Mouse (Mus musculus): ENCODE measurements around the gene Igsf9. TPM values are rescaled to one million over a fixed set of nuclear protein-coding genes. Genes with fewer than 3 reads are reported as not detected.

Gene Igsf9
- polyA plus RNA-seq, 1 experiment from 2014 or later: 12.0 TPM

DNA sequence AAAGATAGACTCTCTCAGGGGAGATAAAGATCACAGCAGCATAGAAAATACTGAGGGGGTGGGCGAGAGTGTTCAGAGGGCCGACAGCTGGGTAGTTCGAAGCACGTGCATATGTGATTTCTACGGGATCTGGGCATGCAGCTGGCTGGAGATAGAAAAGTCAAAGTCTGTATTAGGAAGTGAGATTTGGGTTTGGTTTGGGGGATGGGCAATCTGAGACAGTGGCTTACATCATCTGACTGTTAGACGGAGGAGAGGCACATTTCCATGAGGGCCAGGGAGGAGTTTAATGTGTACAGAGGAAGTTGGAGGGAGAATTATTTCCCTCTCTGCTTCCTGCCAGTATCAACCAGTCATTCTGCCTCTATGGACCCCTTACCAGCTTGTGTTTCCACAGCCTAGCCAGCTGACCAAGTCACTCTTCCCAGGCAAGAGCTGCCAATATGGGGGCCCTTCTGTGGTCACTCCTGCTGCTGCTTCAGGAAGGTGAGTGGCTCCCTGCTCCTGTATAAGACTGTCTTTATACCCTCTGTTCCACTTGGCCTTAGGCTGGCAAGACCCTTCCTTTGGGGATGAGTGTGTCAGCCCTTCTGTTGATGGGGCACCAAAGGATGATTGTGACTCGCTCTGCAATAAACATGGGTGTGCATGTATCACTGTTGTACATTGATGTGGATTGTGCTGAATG is 6.4 kb upstream of the Igsf9 start, which contains the start of gene Slamf9:
TSS of gene Slamf9 (plus strand) at position 305 of the 688 bp plus-strand sequence.
- Histone ChIP-seq H3K9ac (ENCODE audit: low read depth, low read length) (no peak within 1 kb of the TSS), H3K4me1 (ENCODE audit: control insufficient read depth, insufficient read depth, low read length) (no peaks in the 10 kb centered on the region), H3K4me2 (no peak within 1 kb of the TSS), H3K9me3 (replicated peaks; ENCODE audit: control insufficient read depth, low read length) (no peaks in the 10 kb centered on the region), H3K4me3 (ENCODE audit: low read depth, low read length) (no peak within 1 kb of the TSS), H3K27me3 (ENCODE audit: control insufficient read depth, insufficient read depth, low read length) (0 out of 2 replicates have a peak, but pooled peaks cover 2% of the 10 kb centered on the region), H3K36me3 (ENCODE audit: control insufficient read depth, insufficient read depth, low read length) (no peaks in the 10 kb centered on the region), H3K27ac (ENCODE audit: low read depth, low read length) (no peak within 1 kb of the TSS)
- 47% methylated on average over 7 of the region's 7 CpGs for whole genome bisulfite sequencing (ENCODE audit: insufficient replicate concordance)
- ATAC-seq (replicated peaks; ENCODE audit: insufficient number of reproducible peaks, low FRiP score, low TSS enrichment): 0 out of 2 replicates have a peak, but pooled peaks have one; percentile 26

DNA sequence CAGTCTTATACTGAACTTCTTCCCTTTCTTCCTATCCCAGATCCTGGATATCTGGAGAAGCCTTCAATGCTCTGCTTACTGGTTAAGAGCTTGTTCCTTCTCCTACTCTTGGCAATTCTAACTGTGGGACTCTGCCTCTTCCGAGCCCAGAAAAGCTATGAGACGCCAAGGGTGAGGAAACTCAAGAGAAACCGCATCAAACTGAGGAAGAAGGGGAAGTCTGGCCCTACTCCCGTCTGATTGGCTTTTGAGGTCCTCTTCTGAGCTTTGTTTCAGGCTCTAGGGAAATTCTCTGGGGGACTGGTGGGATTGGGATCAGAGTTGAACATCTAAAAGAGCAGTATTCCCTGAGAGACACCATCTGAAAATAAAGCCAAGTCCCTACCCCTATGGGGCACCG is 3.6 kb upstream of the Igsf9 start:
- ATAC-seq (replicated peaks; ENCODE audit: insufficient number of reproducible peaks, low FRiP score, low TSS enrichment): no peak
- WGBS (ENCODE audit: insufficient replicate concordance): 69% methylated on average over 5 of the region's 5 CpGs
- Histone ChIP-seq H3K27ac (ENCODE audit: low read depth, low read length) (no peak overlapping the region), H3K9me3 (replicated peaks; ENCODE audit: control insufficient read depth, low read length) (no peaks in the 10 kb centered on the region), H3K4me2 (no peak overlapping the region), H3K4me1 (ENCODE audit: control insufficient read depth, insufficient read depth, low read length) (peaks cover 5% of the 10 kb centered on the region; the same call in 1 of the 2 replicates), H3K9ac (ENCODE audit: low read depth, low read length) (no peak overlapping the region), H3K36me3 (ENCODE audit: control insufficient read depth, insufficient read depth, low read length) (no peaks in the 10 kb centered on the region), H3K4me3 (ENCODE audit: low read depth, low read length) (no peak overlapping the region), H3K27me3 (ENCODE audit: control insufficient read depth, insufficient read depth, low read length) (0 out of 2 replicates have a peak, but pooled peaks cover 2% of the 10 kb centered on the region)

DNA sequence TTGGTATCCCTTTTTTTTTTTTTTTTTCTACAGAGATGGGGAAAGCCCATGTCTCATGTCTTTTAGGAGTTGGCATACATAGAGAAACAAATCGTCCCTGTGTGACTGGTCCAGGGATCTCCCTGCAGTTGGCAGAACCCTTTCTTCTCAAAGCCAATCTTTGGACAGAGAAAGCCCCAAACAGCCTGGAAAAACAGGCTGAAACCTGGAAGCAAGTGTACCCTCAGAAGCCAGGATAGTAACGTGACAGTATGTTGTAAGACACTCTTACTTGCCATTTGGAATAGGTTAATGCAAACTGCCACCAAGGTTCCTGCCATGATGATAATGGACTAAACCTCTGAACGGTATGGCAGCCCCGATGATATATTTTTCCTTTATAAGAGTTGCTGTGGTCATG is 1.2 kb upstream of the Igsf9 start:
- WGBS (ENCODE audit: insufficient replicate concordance): 85% methylated on average over 4 of the region's 4 CpGs
- Histone ChIP-seq H3K4me2 (no peak overlapping the region), H3K36me3 (ENCODE audit: control insufficient read depth, insufficient read depth, low read length) (no peaks in the 10 kb centered on the region), H3K9ac (ENCODE audit: low read depth, low read length) (no peak overlapping the region), H3K9me3 (replicated peaks; ENCODE audit: control insufficient read depth, low read length) (no peaks in the 10 kb centered on the region), H3K4me1 (ENCODE audit: control insufficient read depth, insufficient read depth, low read length) (peaks cover 7% of the 10 kb centered on the region; the same call in 1 of the 2 replicates), H3K27me3 (ENCODE audit: control insufficient read depth, insufficient read depth, low read length) (0 out of 2 replicates have a peak, but pooled peaks cover 2% of the 10 kb centered on the region), H3K4me3 (ENCODE audit: low read depth, low read length) (no peak overlapping the region), H3K27ac (ENCODE audit: low read depth, low read length) (no peak overlapping the region)
- no peak for ATAC-seq (replicated peaks; ENCODE audit: insufficient number of reproducible peaks, low FRiP score, low TSS enrichment)

DNA sequence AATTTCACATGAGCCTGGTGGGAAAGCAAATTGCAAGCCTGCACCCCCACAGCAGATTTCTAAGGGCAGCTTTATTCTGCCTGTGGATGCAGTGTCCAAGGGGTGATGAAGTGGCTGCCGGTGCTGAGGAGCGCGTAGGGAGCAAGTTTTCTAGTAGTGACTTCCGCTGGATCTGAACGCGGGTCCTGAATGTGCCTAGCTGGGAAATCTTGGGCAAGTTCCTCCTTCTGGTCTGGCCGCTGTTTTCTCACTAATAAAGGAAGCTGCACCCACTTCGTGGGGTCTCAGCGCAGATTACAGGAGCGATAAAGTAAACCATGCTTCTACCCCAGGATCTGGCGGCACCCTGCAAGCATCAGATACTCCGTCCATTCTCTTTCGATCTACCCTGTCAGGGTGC is 477 bp upstream of the Igsf9 start:
- peak overlapping the region; percentile 60 for H3K9ac ChIP-seq (ENCODE audit: low read depth, low read length)
- H3K4me3 ChIP-seq (ENCODE audit: low read depth, low read length): peak overlapping the region; percentile 61
- WGBS (ENCODE audit: insufficient replicate concordance): 14% methylated on average over 13 of the region's 13 CpGs
- H3K4me2 ChIP-seq: peak overlapping the region; percentile 73
- H3K9me3 ChIP-seq (replicated peaks; ENCODE audit: control insufficient read depth, low read length): no peaks in the 10 kb centered on the region
- no peaks in the 10 kb centered on the region for H3K36me3 ChIP-seq (ENCODE audit: control insufficient read depth, insufficient read depth, low read length)
- ATAC-seq (replicated peaks; ENCODE audit: insufficient number of reproducible peaks, low FRiP score, low TSS enrichment): no peak
- H3K27me3 ChIP-seq (ENCODE audit: control insufficient read depth, insufficient read depth, low read length): 0 out of 2 replicates have a peak, but pooled peaks cover 2% of the 10 kb centered on the region
- H3K4me1 ChIP-seq (ENCODE audit: control insufficient read depth, insufficient read depth, low read length): peaks cover 7% of the 10 kb centered on the region; the same call in 1 of the 2 replicates
- no peak overlapping the region for H3K27ac ChIP-seq (ENCODE audit: low read depth, low read length)

DNA sequence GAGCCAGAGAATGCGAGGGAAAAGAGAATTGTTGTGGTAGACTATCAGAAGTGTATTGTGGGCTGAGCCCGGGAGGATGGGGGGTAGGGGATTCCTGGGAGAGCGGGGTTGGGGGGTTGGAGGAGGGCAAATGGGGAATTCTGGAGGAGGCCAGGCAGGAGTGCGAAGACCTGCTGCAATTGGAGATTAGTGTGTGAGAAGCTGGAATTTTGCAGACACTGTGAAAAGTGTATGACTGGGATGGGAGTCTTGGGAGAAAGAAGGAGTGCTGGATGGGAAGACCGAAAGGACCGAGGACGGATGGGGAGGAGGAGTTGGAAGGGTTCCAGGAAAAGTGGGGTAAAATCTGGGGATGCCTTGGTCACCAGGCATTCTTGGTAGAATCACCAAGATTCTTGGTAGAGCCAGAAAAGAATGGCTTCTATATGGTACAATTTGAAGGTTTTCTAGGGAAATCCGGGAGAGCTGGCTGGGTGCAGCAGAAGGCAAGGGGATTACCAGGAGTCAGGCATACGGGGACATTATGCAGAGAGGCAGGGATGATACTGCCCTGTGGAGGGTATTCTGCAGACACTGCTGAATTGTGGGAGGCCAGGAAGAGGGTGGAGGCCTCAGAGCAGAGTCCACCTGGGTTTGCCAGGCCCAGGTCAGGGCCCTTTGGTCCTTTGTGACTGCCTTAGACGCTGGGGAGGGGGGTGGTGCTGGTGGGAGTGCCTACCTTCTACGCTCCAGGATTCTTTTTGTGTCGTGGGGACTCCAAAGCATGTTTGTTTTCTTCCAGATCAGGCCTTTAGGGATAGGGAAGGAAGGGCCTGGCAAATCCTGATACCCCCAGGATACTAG is 1.2 kb downstream of the Igsf9 start:
- Histone ChIP-seq H3K27ac (ENCODE audit: low read depth, low read length) (no peak overlapping the region), H3K9ac (ENCODE audit: low read depth, low read length) (peak overlapping the region; percentile 49; the same call in 1 of the 2 replicates), H3K4me1 (ENCODE audit: control insufficient read depth, insufficient read depth, low read length) (peaks cover 10% of the 10 kb centered on the region; the same call in 1 of the 2 replicates), H3K9me3 (replicated peaks; ENCODE audit: control insufficient read depth, low read length) (no peaks in the 10 kb centered on the region), H3K36me3 (ENCODE audit: control insufficient read depth, insufficient read depth, low read length) (no peaks in the 10 kb centered on the region), H3K27me3 (ENCODE audit: control insufficient read depth, insufficient read depth, low read length) (0 out of 2 replicates have a peak, but pooled peaks cover 2% of the 10 kb centered on the region), H3K4me2 (peak overlapping the region; percentile 73), H3K4me3 (ENCODE audit: low read depth, low read length) (peak overlapping the region; percentile 61)
- ATAC-seq (replicated peaks; ENCODE audit: insufficient number of reproducible peaks, low FRiP score, low TSS enrichment): no peak
- 4% methylated on average over 12 of the region's 12 CpGs for WGBS (ENCODE audit: insufficient replicate concordance)

DNA sequence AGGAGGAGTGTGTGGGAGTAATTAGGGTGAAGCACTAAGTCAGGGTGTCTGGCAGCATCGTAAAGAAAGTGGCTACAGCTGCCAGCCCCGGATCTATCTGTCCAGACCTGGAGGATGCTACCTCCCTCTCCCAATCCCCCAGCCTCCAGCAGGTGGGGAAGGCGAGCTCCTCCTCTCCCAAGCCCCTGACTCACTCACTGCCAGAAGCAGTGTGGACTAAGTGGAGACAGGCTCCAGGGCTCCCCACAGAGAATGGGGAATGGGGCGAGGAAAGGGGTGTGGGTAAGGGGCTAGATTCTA is 1.7 kb downstream of the Igsf9 start:
- Histone ChIP-seq H3K4me3 (ENCODE audit: low read depth, low read length) (peak overlapping the region; percentile 61; the same call in 1 of the 2 replicates), H3K9me3 (replicated peaks; ENCODE audit: control insufficient read depth, low read length) (no peaks in the 10 kb centered on the region), H3K36me3 (ENCODE audit: control insufficient read depth, insufficient read depth, low read length) (no peaks in the 10 kb centered on the region), H3K27ac (ENCODE audit: low read depth, low read length) (no peak overlapping the region), H3K9ac (ENCODE audit: low read depth, low read length) (no peak overlapping the region), H3K4me1 (ENCODE audit: control insufficient read depth, insufficient read depth, low read length) (peaks cover 10% of the 10 kb centered on the region; the same call in 1 of the 2 replicates), H3K4me2 (peak overlapping the region; percentile 73), H3K27me3 (ENCODE audit: control insufficient read depth, insufficient read depth, low read length) (0 out of 2 replicates have a peak, but pooled peaks cover 2% of the 10 kb centered on the region)
- WGBS (ENCODE audit: insufficient replicate concordance): 34% methylated on average over 4 of the region's 4 CpGs
- no peak for ATAC-seq (replicated peaks; ENCODE audit: insufficient number of reproducible peaks, low FRiP score, low TSS enrichment)

DNA sequence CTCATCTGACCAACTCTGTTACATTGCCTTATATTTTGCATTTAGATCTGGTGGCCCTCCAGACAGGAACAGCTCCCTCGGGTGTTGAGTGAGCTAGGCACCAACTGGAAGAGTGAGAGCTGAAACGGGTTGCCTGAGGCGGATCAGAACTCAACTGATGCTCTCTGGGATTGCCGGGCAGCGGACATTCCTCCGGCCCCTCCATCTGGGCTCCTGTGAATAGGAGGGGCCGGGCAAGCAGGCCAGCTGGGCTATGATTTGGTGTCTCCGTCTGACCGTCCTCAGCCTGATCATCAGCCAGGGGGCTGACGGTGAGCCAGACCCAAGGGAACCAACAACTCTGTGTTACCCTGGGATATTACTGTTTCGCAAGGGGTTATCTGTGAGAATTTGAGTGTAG is 2.6 kb downstream of the Igsf9 start:
- no peak overlapping the region for H3K4me3 ChIP-seq (ENCODE audit: low read depth, low read length)
- ATAC-seq (replicated peaks; ENCODE audit: insufficient number of reproducible peaks, low FRiP score, low TSS enrichment): no peak
- no peaks in the 10 kb centered on the region for H3K27me3 ChIP-seq (ENCODE audit: control insufficient read depth, insufficient read depth, low read length)
- H3K4me1 ChIP-seq (ENCODE audit: control insufficient read depth, insufficient read depth, low read length): peaks cover 15% of the 10 kb centered on the region
- no peak overlapping the region for H3K9ac ChIP-seq (ENCODE audit: low read depth, low read length)
- peak overlapping the region; percentile 7; the same call in 1 of the 2 replicates for H3K4me2 ChIP-seq
- no peaks in the 10 kb centered on the region for H3K36me3 ChIP-seq (ENCODE audit: control insufficient read depth, insufficient read depth, low read length)
- no peaks in the 10 kb centered on the region for H3K9me3 ChIP-seq (replicated peaks; ENCODE audit: control insufficient read depth, low read length)
- H3K27ac ChIP-seq (ENCODE audit: low read depth, low read length): no peak overlapping the region
- 68% methylated on average over 11 of the region's 11 CpGs for WGBS (ENCODE audit: insufficient replicate concordance)

DNA sequence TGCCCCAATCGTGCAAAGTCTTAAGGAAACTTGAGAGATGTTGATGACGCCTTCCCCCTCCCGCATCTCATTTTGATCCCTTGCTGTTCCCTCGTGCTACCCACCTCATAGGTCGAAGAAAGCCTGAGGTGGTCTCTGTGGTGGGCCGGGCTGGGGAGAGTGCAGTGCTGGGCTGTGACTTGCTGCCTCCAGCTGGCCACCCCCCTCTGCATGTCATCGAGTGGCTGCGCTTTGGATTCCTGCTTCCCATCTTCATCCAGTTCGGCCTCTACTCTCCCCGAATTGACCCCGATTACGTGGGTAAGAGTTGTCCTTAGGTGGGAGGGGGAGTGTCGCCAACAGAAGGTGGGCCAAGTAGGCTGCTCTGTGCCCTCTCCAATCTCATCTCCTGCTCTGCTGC is 3.1 kb downstream of the Igsf9 start:
- no peak overlapping the region for H3K4me3 ChIP-seq (ENCODE audit: low read depth, low read length)
- no peak overlapping the region for H3K4me2 ChIP-seq
- no peaks in the 10 kb centered on the region for H3K9me3 ChIP-seq (replicated peaks; ENCODE audit: control insufficient read depth, low read length)
- H3K36me3 ChIP-seq (ENCODE audit: control insufficient read depth, insufficient read depth, low read length): no peaks in the 10 kb centered on the region
- H3K4me1 ChIP-seq (ENCODE audit: control insufficient read depth, insufficient read depth, low read length): peaks cover 15% of the 10 kb centered on the region
- no peak overlapping the region for H3K27ac ChIP-seq (ENCODE audit: low read depth, low read length)
- no peak overlapping the region for H3K9ac ChIP-seq (ENCODE audit: low read depth, low read length)
- WGBS (ENCODE audit: insufficient replicate concordance): 69% methylated on average over 13 of the region's 13 CpGs
- H3K27me3 ChIP-seq (ENCODE audit: control insufficient read depth, insufficient read depth, low read length): no peaks in the 10 kb centered on the region
- ATAC-seq (replicated peaks; ENCODE audit: insufficient number of reproducible peaks, low FRiP score, low TSS enrichment): no peak

Measured in heart, embryonic 11.5 days (tissue).